Mouse (Mus musculus) induced T-regulatory cell, adult 2 months (primary cell): ENCODE results near the gene Angpt4.

ENCODE experiments used
- DNase-seq: peaks from one replicate; pipeline ENCODE4 v3.0.0-alpha.2; 2012; ENCODE audit warnings: low read depth

Gene Angpt4

DNA sequence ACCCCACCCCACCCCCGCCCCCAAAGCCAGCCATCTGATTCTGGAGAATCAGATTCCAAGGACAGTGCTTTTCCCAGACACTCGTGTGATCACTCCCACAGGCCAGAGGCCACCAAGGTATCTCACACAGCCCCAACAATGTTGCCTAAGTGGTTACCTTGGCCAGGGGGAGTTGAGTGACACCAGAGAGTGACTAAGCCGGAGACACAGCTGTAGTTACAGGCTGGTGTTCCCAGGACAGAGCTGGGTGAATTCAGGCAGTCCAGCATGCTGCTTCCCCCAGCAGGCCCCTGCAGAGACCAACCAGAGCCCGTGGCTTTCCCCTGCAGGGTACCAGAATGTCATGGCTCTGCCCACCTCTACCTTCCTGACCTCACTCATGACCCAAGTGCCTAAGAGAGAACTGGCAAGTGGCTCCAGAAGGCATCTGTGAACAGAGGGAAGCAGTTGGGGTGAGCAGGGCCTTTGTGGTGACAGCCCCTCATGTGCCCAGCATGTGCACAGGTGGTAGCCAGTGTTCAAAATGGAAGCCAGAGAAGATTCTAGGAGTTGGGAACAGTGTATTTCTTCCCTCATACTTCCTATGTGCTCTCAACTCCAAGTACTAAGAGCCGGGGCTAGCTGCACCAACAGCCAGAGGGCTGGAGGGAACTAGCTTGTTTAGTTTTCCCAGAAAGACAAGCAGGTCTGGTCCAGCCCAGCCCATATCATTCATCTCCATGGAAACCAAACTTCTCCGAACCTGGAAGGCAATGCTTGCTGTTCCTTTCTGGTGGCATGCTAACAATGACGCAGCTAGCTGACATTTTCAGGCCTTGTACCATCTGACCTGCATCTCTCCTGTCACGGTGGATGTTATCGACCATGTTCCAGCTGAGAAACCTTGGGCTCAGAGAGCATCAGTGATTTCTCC lies 50.5 kb downstream of the Angpt4 start:
- peak; percentile 31 for DNase-seq

- DNase-seq, result peak; percentile 51
These were observed 51.5 kb downstream of the Angpt4 start for GRCm38 (mm10) chr2:151962474-151962873.

GRCm38 (mm10) chr2:151963319-151963718 lies 52.3 kb downstream of the Angpt4 start:
- DNase-seq, result peak; percentile 27

- DNase-seq, result no peak
These were observed 53.0 kb downstream of the Angpt4 start for GRCm38 (mm10) chr2:151964052-151964451.

GRCm38 (mm10) chr2:151967176-151967750 lies 56.3 kb downstream of the Angpt4 start:
- no peak for DNase-seq

DNA sequence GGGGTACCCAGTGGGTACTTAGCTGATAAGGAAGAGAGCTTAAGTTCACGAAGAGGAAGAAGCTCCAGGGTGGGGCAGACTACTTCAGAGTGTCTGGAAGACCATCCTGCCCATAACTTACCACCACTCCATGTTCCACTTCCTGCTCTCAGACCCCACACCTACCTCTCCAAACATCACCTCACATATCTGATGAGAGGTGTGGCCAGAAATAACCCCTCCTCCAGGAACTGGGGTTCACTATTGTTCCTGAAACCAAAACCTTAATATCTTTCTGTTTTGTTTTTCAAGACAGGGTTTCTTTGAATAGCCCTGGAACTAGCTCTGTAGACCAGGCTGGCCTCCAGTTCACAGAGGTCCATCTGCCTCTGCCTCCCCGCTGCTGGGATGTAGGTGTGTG lies 56.8 kb downstream of the Angpt4 start:
- peak; percentile 87 for DNase-seq

- DNase-seq, result peak; percentile 55
These were observed 57.4 kb downstream of the Angpt4 start for GRCm38 (mm10) chr2:151968451-151968850.

GRCm38 (mm10) chr2:151968986-151969385 lies 58.0 kb downstream of the Angpt4 start:
- peak; percentile 27 for DNase-seq

GRCm38 (mm10) chr2:151969396-151969795 lies 58.4 kb downstream of the Angpt4 start:
- DNase-seq, result peak; percentile 23

- peak; percentile 94 for DNase-seq
These were observed 59.5 kb downstream of the Angpt4 start for GRCm38 (mm10) chr2:151970191-151971172.

- DNase-seq, result peak; percentile 24
These were observed 60.7 kb downstream of the Angpt4 start for GRCm38 (mm10) chr2:151971748-151972147.

GRCm38 (mm10) chr2:151972880-151973594 lies 62.0 kb downstream of the Angpt4 start:
- peak; percentile 86 for DNase-seq

GRCm38 (mm10) chr2:151973595-151974562 lies 62.9 kb downstream of the Angpt4 start:
- DNase-seq, result peak; percentile 94

- DNase-seq, result peak; percentile 61
These were observed 64.3 kb downstream of the Angpt4 start for GRCm38 (mm10) chr2:151975295-151975694.

DNA sequence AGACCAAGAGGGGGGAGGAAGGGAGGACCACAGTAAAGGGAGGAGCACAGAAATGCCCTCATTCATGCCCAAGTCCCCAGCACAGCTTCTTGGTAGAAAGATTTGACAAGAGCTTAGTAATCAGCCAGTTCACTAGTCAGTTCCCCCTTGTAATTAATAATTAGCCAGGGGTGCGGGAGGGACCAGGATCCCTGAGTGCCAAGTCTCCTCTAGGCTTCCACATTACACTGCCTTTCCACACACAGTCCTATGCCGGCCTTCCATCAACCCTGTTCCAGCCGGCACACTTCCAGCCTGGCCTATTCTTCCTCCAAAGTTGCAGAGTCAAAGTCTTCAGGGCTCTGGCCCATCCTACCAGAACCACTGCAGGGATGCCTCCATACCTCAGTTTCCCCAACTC lies 65.1 kb downstream of the Angpt4 start:
- DNase-seq, result no peak

GRCm38 (mm10) chr2:151977689-151978440 lies 66.9 kb downstream of the Angpt4 start:
- peak; percentile 76 for DNase-seq

GRCm38 (mm10) chr2:151978494-151978893 lies 67.5 kb downstream of the Angpt4 start:
- DNase-seq, result no peak

DNA sequence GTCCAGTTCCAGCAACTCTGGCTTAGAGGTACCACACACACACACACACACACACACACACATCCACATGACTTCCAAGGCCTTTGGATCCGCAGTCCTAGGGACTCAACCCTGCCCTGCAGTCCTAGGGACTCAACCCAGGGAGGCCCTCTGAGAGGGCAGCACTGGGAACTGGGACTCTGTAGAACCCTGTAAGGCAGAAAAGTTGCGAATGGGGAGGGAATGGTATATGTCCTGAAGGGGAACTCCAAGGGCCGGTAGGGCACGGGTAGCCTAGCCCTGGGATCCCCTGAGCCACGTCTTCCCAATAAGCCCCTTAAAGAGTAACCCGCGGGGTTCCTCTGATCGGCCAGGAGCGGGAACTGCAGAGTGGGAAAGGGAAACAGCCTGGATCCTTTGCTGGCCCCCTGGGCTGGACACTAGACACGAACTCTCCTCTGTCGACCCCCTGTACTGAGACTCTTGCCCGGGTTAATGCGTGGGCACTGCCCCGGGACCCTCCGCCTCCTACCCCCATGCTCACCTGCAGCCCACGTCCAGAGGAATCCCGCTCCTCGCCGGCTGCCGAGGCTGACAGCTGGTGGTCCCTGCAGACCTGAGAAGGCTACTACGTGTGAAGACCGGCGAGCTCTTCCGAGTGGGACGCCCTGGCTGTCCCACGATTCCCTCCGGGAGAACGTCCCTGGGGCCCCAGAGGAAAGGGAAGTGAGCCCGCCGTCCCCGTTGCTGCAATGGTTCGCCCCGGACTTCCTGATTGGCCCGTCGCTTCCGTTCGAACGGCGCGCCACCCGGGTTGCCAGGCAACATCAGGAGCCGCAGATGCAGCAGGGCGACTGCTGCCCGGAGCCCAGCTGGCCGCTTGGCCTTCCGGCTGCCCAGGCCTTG lies 68.7 kb downstream of the Angpt4 start, which contains the start of gene Fam110a:
Gene Fam110a (minus strand): TSS at position 750 of the 885 bp plus-strand sequence.
- peak; percentile 91 for DNase-seq
